Mouse (Mus musculus) testis, adult 2 months (tissue): ENCODE results near the gene Myt1. TPM values are rescaled to one million over a fixed set of nuclear protein-coding genes. Genes with fewer than 3 reads are reported as not detected.

Experiments used
- H3K27ac ChIP-seq: fragments of 200-500 bp; 2 replicates; pipeline ENCODE4 v1.5.1; 2012; ENCODE audit warnings: low read depth, low read length; ENCODE audit not compliant: control insufficient read depth, insufficient read depth
- H3K27me3 ChIP-seq: fragments of 200-500 bp; 2 replicates; pipeline ENCODE4 v1.6.1; 2012; ENCODE audit warnings: mild to moderate bottlenecking, low read length, moderate library complexity; ENCODE audit not compliant: control insufficient read depth, insufficient read depth
- H3K36me3 ChIP-seq: fragments of 200-500 bp; 2 replicates; pipeline ENCODE4 v1.6.1; 2012; ENCODE audit warnings: mild to moderate bottlenecking, low read length; ENCODE audit not compliant: control insufficient read depth, insufficient read depth
- H3K4me1 ChIP-seq: fragments of 200-500 bp; 2 replicates; pipeline ENCODE4 v1.6.1; 2012; ENCODE audit warnings: low read length; ENCODE audit not compliant: control insufficient read depth, insufficient read depth
- H3K4me3 ChIP-seq: fragments of 200-500 bp; 2 replicates; pipeline ENCODE4 v1.5.1; 2012; ENCODE audit warnings: low read depth, mild to moderate bottlenecking, low read length, moderate library complexity, mixed read lengths; ENCODE audit not compliant: control insufficient read depth
- POLR2A ChIP-seq: fragments of 200-500 bp; IDR thresholded peaks from 2 replicates; pipeline ENCODE4 v1.6.1; 2012; ENCODE audit warnings: low read depth, mild to moderate bottlenecking, inconsistent platforms, low read length, moderate library complexity; ENCODE audit not compliant: control insufficient read depth
- polyA plus RNA-seq: library from polyadenylated mRNA; depleted of rRNA; stranded (reverse); fragments of >200 nt; gene quantifications from 2 replicates; pipeline ENCODE4 v1.2.3, GENCODE M21; 2012; rRNA removed

Gene Myt1
- polyA plus RNA-seq, 1 experiment: 2.9 TPM

DNA sequence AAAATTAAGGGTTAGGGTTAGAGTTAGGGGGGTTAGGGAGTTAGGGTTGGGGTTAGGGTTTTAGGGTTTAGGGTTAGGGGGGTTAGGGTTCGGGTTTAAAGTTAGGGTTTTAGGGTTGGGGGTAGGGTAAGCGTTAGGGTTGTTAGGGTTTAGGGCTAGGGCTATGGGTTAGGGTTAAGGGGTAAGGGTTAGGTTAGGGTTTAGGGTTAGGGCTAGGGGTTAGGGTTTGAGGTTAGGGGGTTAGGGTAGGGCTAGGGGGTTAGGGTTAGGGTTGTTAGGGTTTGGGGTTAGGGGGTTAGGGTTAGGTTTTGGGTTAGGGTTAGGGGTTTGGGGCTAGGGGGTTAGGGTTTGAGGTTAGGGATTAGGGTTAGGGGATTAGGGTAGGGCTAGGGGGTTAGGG lies 107.9 kb downstream of the Myt1 start:
- no peak for TF ChIP-seq POLR2A
- Histone ChIP-seq H3K4me3 (no peak overlapping the region), H3K27me3 (no peaks in the 10 kb centered on the region), H3K36me3 (no peaks in the 10 kb centered on the region), H3K4me1 (no peaks in the 10 kb centered on the region), H3K27ac (no peak overlapping the region)

Other genes starting within 250 kb of the Myt1 start
- 16.6 and 19.8 TPM in 2 replicates for gene Dnajc5, start 242.8 kb upstream of the Myt1 start, polyA plus RNA-seq
- gene Uckl1, start 178.4 kb upstream of the Myt1 start, polyA plus RNA-seq: 44.4 and 44.5 TPM in 2 replicates
- gene Prpf6, start 171.5 kb upstream of the Myt1 start, polyA plus RNA-seq: 19.5 and 20.1 TPM in 2 replicates
- gene Zfp512b, start 170.5 kb upstream of the Myt1 start, polyA plus RNA-seq: 83.2 and 90.6 TPM in 2 replicates
- 61.7 and 61.8 TPM in 2 replicates for gene Samd10, start 164.1 kb upstream of the Myt1 start, polyA plus RNA-seq
- gene Gm29797, start 106.3 kb upstream of the Myt1 start, polyA plus RNA-seq: 0.16 TPM in 1 of 2 replicates, not detected in the other
- 5.0 and 5.5 TPM in 2 replicates for gene Sox18, start 91.7 kb upstream of the Myt1 start, polyA plus RNA-seq
- 577 and 632 TPM in 2 replicates for gene Tcea2, start 83.0 kb upstream of the Myt1 start, polyA plus RNA-seq
- gene Rgs19, start 69.4 kb upstream of the Myt1 start, polyA plus RNA-seq: 25.7 and 28.2 TPM in 2 replicates
- 409 and 417 TPM in 2 replicates for gene Lkaaear1, start 64.9 kb upstream of the Myt1 start, polyA plus RNA-seq
- gene Oprl1, start 48.3 kb upstream of the Myt1 start, polyA plus RNA-seq: 5.4 and 5.9 TPM in 2 replicates
- 24.7 and 25.5 TPM in 2 replicates for gene Pcmtd2, start 74.5 kb downstream of the Myt1 start, polyA plus RNA-seq
- 6.6 and 7.2 TPM in 2 replicates for gene Polr3k, start 101.0 kb downstream of the Myt1 start, polyA plus RNA-seq
- not detected in 2 replicates for gene Gm14496, start 227.8 kb downstream of the Myt1 start, polyA plus RNA-seq